Mouse (Mus musculus): Measurements from ENCODE around the gene Hip1. TPM values are rescaled to one million over a fixed set of nuclear protein-coding genes. Genes with fewer than 3 reads are reported as not detected.

The Hip1 gene
- total and polyA plus RNA-seq, 3 experiments = 0.23 to 0.75 TPM; not detected in 1

GRCm38 (mm10) chr5:135459486-135459885, 85.4 kb downstream of the Hip1 start:
- Histone ChIP-seq H3K79me2 (ENCODE audit: control insufficient read depth, insufficient read depth, low read length, poor library complexity) (no peaks in the 10 kb centered on the region), H3K27me3 (ENCODE audit: control insufficient read depth in 1 of 2, insufficient read depth in 2 of 2, low read length in 2 of 2) (no peaks in the 10 kb centered on the region), H3K27ac (ENCODE audit: control insufficient read depth, low read depth, low read length) (no peak overlapping the region), H3K4me1 (ENCODE audit: control insufficient read depth in 1 of 2, insufficient read depth in 2 of 2, low read length in 2 of 2) (no peaks in the 10 kb centered on the region), H3K36me3 (ENCODE audit: control insufficient read depth in 1 of 2, insufficient read depth in 2 of 2, low read length in 2 of 2) (no peaks in the 10 kb centered on the region), H3K9me3 (replicated peaks; ENCODE audit: insufficient read depth, low read length) (no peaks in the 10 kb centered on the region), H3K4me3 (ENCODE audit: control insufficient read depth in 1 of 2, insufficient read depth in 1 of 2, low read depth in 2 of 2, low read length in 2 of 2) (no peak overlapping the region), H3K9ac (ENCODE audit: control insufficient read depth, low read depth, low read length, poor library complexity, severe bottlenecking) (no peak overlapping the region)
- peak; percentile 37 for DNase-seq (ENCODE audit: low read depth, low spot score)
- no peak for TF ChIP-seq CHD1 (IDR thresholded peaks at IDR 0.05; ENCODE audit: low read depth, low read length)
- TF ChIP-seq USF2 (IDR thresholded peaks at IDR 0.05; ENCODE audit: borderline replicate concordance in 1 of 2, insufficient read depth in 1 of 2, low read depth in 1 of 2, low read length in 2 of 2) = no peak
- TF ChIP-seq ZC3H11A (IDR thresholded peaks at IDR 0.05; ENCODE audit: low read depth, low read length) = 0 out of 2 replicates have a peak, but pooled peaks have one; percentile 8
- peak; percentile 28; the same call in 1 of the 2 replicates for TF ChIP-seq RAD21 (IDR thresholded peaks at IDR 0.05; ENCODE audit: low read depth, low read length)
- TF ChIP-seq POLR2AphosphoS5 (IDR thresholded peaks at IDR 0.05; ENCODE audit: borderline replicate concordance, low read depth, low read length) = no peak
- TF ChIP-seq UBTF (IDR thresholded peaks at IDR 0.05; ENCODE audit: borderline replicate concordance, insufficient read depth, low read depth, low read length) = no peak
- TF ChIP-seq CTCF (IDR thresholded peaks at IDR 0.05 in 2 of 3, conservative IDR thresholded peaks at IDR 0.05 in 1 of 3; ENCODE audit: control insufficient read depth in 1 of 3, insufficient read depth in 1 of 3, low read depth in 2 of 3, low read length in 3 of 3, poor library complexity in 1 of 3, severe bottlenecking in 1 of 3) = peak; percentile 54 to 64 (median 58)
- TF ChIP-seq MEF2A (IDR thresholded peaks at IDR 0.05; ENCODE audit: extremely low read depth, insufficient replicate concordance, low read depth, low read length, poor library complexity, severe bottlenecking) = no peak
- no peak for TF ChIP-seq NRF1 (IDR thresholded peaks at IDR 0.05; ENCODE audit: insufficient read depth, low read depth, low read length, poor library complexity, severe bottlenecking)
- no peak for TF ChIP-seq GABPA (IDR thresholded peaks at IDR 0.05; ENCODE audit: low read depth, low read length)
- no peak for TF ChIP-seq MAFK (IDR thresholded peaks at IDR 0.05; ENCODE audit: borderline replicate concordance, low read depth, low read length)
- TF ChIP-seq POLR2AphosphoS2 (IDR thresholded peaks at IDR 0.05; ENCODE audit: low read length) = no peak
- peak; percentile 55 for TF ChIP-seq SMC3 (IDR thresholded peaks at IDR 0.05; ENCODE audit: low read depth, low read length)
- TF ChIP-seq MAX (IDR thresholded peaks at IDR 0.05; ENCODE audit: low read length) = no peak
- TF ChIP-seq E2F4 (IDR thresholded peaks at IDR 0.05; ENCODE audit: borderline replicate concordance, low read depth, low read length) = no peak
- no peak for TF ChIP-seq ZNF384 (IDR thresholded peaks at IDR 0.05; ENCODE audit: low read depth, low read length)
- TF ChIP-seq EP300 (IDR thresholded peaks at IDR 0.05; ENCODE audit: low read depth in 1 of 2, low read length in 2 of 2) = no peak
- no peak for TF ChIP-seq SIN3A (IDR thresholded peaks at IDR 0.05; ENCODE audit: low read length)

GRCm38 (mm10) chr5:135457961-135458360, 87.0 kb downstream of the Hip1 start:
- Histone ChIP-seq H3K79me2 (ENCODE audit: control insufficient read depth, insufficient read depth, low read length, poor library complexity) (no peaks in the 10 kb centered on the region), H3K4me1 (ENCODE audit: control insufficient read depth in 1 of 2, insufficient read depth in 2 of 2, low read length in 2 of 2) (no peaks in the 10 kb centered on the region), H3K27me3 (ENCODE audit: control insufficient read depth in 1 of 2, insufficient read depth in 2 of 2, low read length in 2 of 2) (no peaks in the 10 kb centered on the region), H3K27ac (ENCODE audit: control insufficient read depth, low read depth, low read length) (no peak overlapping the region), H3K9me3 (replicated peaks; ENCODE audit: insufficient read depth, low read length) (no peaks in the 10 kb centered on the region), H3K4me3 (ENCODE audit: control insufficient read depth in 1 of 2, insufficient read depth in 1 of 2, low read depth in 2 of 2, low read length in 2 of 2) (no peak overlapping the region), H3K36me3 (ENCODE audit: control insufficient read depth in 1 of 2, insufficient read depth in 2 of 2, low read length in 2 of 2) (no peaks in the 10 kb centered on the region), H3K9ac (ENCODE audit: control insufficient read depth, low read depth, low read length, poor library complexity, severe bottlenecking) (no peak overlapping the region)
- no peak for TF ChIP-seq ZC3H11A (IDR thresholded peaks at IDR 0.05; ENCODE audit: low read depth, low read length)
- TF ChIP-seq HCFC1 (IDR thresholded peaks at IDR 0.05; ENCODE audit: low read depth, low read length) = no peak
- TF ChIP-seq POLR2A (IDR thresholded peaks at IDR 0.05; ENCODE audit: control insufficient read depth in 1 of 2, insufficient read depth in 1 of 2, low read depth in 1 of 2, low read length in 2 of 2, poor library complexity in 1 of 2) = no peak
- no peak for DNase-seq (ENCODE audit: low read depth, low spot score)

All from MEL (cell line).